Mouse (Mus musculus) liver (tissue): ENCODE data around the gene Gm17571.

Experiments used
- DNase-seq: peaks from one replicate; pipeline ENCODE4 v3.0.0-alpha.2; 2020; ENCODE audit warnings: mixed read lengths

Gene Gm17571

GRCm38 (mm10) chr9:13446703-13447285 lies at the start of gene Gm17571:
TSS of gene Gm17571 (minus strand) at chr9:13446753.
- DNase-seq = no peak

GRCm38 (mm10) chr9:13495530-13495929 lies 49.0 kb upstream of the Gm17571 start:
- no peak for DNase-seq

GRCm38 (mm10) chr9:13493746-13494145 lies 47.2 kb upstream of the Gm17571 start:
- no peak for DNase-seq

GRCm38 (mm10) chr9:13492807-13493206 lies 46.3 kb upstream of the Gm17571 start:
- DNase-seq = no peak

- no peak for DNase-seq
Measured at GRCm38 (mm10) chr9:13491854-13492620, 45.5 kb upstream of the Gm17571 start.

GRCm38 (mm10) chr9:13491107-13491506 lies 44.6 kb upstream of the Gm17571 start:
- DNase-seq = no peak

GRCm38 (mm10) chr9:13485914-13486313 lies 39.4 kb upstream of the Gm17571 start:
- DNase-seq = no peak

- no peak for DNase-seq
Measured at GRCm38 (mm10) chr9:13484267-13485240, 38.0 kb upstream of the Gm17571 start.

GRCm38 (mm10) chr9:13483199-13484068 lies 36.9 kb upstream of the Gm17571 start:
- peak; percentile 10 for DNase-seq

- DNase-seq = no peak
Measured at GRCm38 (mm10) chr9:13479275-13479674, 32.7 kb upstream of the Gm17571 start.

GRCm38 (mm10) chr9:13474951-13475350 lies 28.4 kb upstream of the Gm17571 start:
- no peak for DNase-seq

- peak; percentile 26 for DNase-seq
Measured at GRCm38 (mm10) chr9:13470013-13470412, 23.5 kb upstream of the Gm17571 start.

- no peak for DNase-seq
Measured at GRCm38 (mm10) chr9:13468778-13469177, 22.2 kb upstream of the Gm17571 start.

- no peak for DNase-seq
Measured at GRCm38 (mm10) chr9:13467745-13468144, 21.2 kb upstream of the Gm17571 start.

- no peak for DNase-seq
Measured at GRCm38 (mm10) chr9:13466816-13467215, 20.3 kb upstream of the Gm17571 start.

GRCm38 (mm10) chr9:13466351-13466750 lies 19.8 kb upstream of the Gm17571 start:
- no peak for DNase-seq

- DNase-seq = no peak
Measured at GRCm38 (mm10) chr9:13465358-13466020, 18.9 kb upstream of the Gm17571 start.

GRCm38 (mm10) chr9:13460926-13461325 lies 14.4 kb upstream of the Gm17571 start:
- no peak for DNase-seq

GRCm38 (mm10) chr9:13460012-13460411 lies 13.5 kb upstream of the Gm17571 start:
- DNase-seq = no peak

- DNase-seq = no peak
Measured at GRCm38 (mm10) chr9:13459371-13459770, 12.8 kb upstream of the Gm17571 start.

GRCm38 (mm10) chr9:13457774-13458173 lies 11.2 kb upstream of the Gm17571 start:
- DNase-seq = no peak

GRCm38 (mm10) chr9:13455231-13455630 lies 8.7 kb upstream of the Gm17571 start:
- no peak for DNase-seq
